Mouse (Mus musculus): ENCODE measurements around the gene Nedd4. TPM values are rescaled to one million over a fixed set of nuclear protein-coding genes. Genes with fewer than 3 reads are reported as not detected.

Gene Nedd4
- polyA plus RNA-seq, 1 experiment from 2014 or later, result 393 TPM

DNA sequence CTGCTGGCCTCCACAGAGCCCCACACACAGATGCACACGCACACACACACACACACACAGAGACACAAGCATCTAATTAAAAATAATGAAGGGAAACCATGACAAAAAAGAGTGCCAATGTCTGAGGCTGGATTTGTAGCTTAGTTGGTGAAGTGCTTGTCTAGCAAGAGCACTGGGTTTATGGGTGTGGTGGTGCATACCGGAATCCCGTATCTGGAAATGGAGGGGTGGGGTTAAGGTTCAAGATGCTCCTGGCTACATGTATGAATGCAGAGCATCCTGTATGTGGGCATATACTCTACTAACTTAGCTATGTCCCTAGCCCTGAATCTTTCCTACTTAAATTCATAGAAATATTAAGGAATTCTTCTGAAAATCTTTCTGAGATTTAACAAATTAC is 5.0 kb downstream of the Nedd4 start:
- H3K4me3 ChIP-seq (ENCODE audit: low read depth, low read length), result no peak overlapping the region
- H3K4me1 ChIP-seq (ENCODE audit: control insufficient read depth, insufficient read depth, low read length), result peaks cover 41% of the 10 kb centered on the region
- no peaks in the 10 kb centered on the region for H3K9me3 ChIP-seq (replicated peaks; ENCODE audit: control insufficient read depth, low read length, poor library complexity, severe bottlenecking)
- WGBS, result 83% methylated on average over 3 of the region's 3 CpGs
- H3K36me3 ChIP-seq (ENCODE audit: control insufficient read depth, insufficient read depth, low read length), result peaks cover 8% of the 10 kb centered on the region; the same call in 1 of the 2 replicates
- no peak for ATAC-seq
- no peak overlapping the region for H3K9ac ChIP-seq (ENCODE audit: low read depth, low read length)
- H3K4me2 ChIP-seq (ENCODE audit: low read length), result no peak overlapping the region
- no peaks in the 10 kb centered on the region for H3K27me3 ChIP-seq (ENCODE audit: control insufficient read depth, insufficient read depth, low read depth, low read length)
- no peak overlapping the region for H3K27ac ChIP-seq (ENCODE audit: low read length)

DNA sequence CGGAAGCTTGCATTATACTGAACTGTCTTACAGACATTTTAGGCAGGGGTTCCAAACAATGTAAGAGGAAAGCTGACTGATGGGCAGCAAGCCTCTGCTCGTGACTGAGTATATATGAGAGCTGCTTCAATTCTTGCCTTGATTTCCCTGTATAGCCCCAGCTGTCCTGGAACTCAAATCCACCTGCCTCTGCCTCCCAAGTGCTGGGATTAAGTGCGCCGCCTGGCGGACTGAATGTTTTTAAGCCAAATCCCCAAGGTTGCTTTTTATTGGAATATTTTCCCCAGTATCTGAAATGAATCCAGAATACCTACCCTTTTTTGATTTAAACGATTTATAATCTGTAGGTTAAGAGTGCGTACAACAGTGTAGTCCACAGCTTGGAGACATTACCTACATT is 7.2 kb downstream of the Nedd4 start:
- H3K4me3 ChIP-seq (ENCODE audit: low read depth, low read length), result no peak overlapping the region
- H3K4me2 ChIP-seq (ENCODE audit: low read length), result no peak overlapping the region
- ATAC-seq, result no peak
- H3K9me3 ChIP-seq (replicated peaks; ENCODE audit: control insufficient read depth, low read length, poor library complexity, severe bottlenecking), result no peaks in the 10 kb centered on the region
- no peak overlapping the region for H3K27ac ChIP-seq (ENCODE audit: low read length)
- WGBS, result 67% methylated on average over 7 of the region's 7 CpGs
- peaks cover 34% of the 10 kb centered on the region for H3K4me1 ChIP-seq (ENCODE audit: control insufficient read depth, insufficient read depth, low read length)
- no peaks in the 10 kb centered on the region for H3K27me3 ChIP-seq (ENCODE audit: control insufficient read depth, insufficient read depth, low read depth, low read length)
- H3K36me3 ChIP-seq (ENCODE audit: control insufficient read depth, insufficient read depth, low read length), result peaks cover 8% of the 10 kb centered on the region; the same call in 1 of the 2 replicates
- H3K9ac ChIP-seq (ENCODE audit: low read depth, low read length), result no peak overlapping the region

DNA sequence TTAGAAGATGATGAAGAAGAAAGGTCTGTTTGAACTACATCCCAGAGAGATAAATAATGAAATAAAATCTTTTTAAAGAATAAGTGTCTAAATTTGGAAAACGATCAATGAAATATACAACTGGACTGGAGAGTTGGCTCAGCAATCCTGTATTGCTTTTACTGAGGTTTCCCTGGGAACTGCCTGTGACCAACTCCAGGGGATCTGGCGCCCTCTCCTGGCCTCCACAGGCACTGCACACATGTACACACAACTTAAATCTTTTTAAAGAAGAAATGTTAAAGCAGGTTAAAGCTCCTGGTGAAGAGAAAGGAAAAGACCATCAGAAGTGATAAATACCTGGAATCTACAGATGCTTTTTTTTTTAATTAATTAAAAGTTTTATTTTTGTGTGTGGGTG is 10.2 kb downstream of the Nedd4 start:
- 31% methylated on average over 2 of the region's 2 CpGs for WGBS
- Histone ChIP-seq H3K9ac (ENCODE audit: low read depth, low read length) (no peak overlapping the region), H3K4me3 (ENCODE audit: low read depth, low read length) (no peak overlapping the region), H3K27ac (ENCODE audit: low read length) (no peak overlapping the region), H3K36me3 (ENCODE audit: control insufficient read depth, insufficient read depth, low read length) (peaks cover 23% of the 10 kb centered on the region), H3K4me1 (ENCODE audit: control insufficient read depth, insufficient read depth, low read length) (peaks cover 9% of the 10 kb centered on the region), H3K9me3 (replicated peaks; ENCODE audit: control insufficient read depth, low read length, poor library complexity, severe bottlenecking) (no peaks in the 10 kb centered on the region), H3K27me3 (ENCODE audit: control insufficient read depth, insufficient read depth, low read depth, low read length) (no peaks in the 10 kb centered on the region), H3K4me2 (ENCODE audit: low read length) (no peak overlapping the region)
- no peak for ATAC-seq

DNA sequence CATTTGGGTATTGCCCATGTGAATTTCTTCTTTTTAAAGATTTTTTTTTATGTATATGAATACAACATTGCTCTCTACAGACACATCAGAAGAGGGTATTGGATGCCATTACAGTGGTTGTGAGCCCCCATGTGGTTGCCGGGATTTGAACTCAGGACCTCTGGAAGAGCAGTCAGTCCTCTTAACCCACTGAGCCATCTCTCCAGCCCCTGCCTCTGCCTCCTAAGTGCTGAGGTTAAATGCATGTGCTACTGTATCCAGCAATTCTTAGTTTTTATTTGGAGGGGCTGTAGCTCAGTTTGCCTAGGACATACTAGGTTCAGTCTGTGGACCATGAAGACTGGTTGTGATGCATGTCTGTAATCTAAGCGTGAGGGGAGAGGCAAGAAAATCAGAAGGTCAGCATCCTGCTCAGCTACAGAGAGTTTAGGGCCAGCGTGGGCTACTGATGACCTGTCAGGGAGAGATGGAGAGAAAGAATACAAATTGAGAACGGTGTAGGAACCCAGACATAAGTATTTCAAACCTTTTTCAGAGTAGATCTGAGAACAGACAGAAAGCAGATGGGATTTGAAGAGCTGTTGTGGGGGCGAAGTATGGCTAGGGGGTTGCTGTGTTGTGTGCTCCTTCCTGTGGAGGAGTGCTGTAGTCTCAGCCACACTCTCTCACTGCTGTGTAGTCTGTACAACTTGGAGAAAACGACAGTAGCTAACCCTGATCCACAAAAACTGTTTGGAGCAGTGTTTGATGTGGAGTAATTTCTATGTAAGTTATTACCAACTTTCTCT is 13.0 kb downstream of the Nedd4 start:
- Histone ChIP-seq H3K36me3 (ENCODE audit: control insufficient read depth, insufficient read depth, low read length) (peaks cover 38% of the 10 kb centered on the region), H3K4me1 (ENCODE audit: control insufficient read depth, insufficient read depth, low read length) (peaks cover 3% of the 10 kb centered on the region; the same call in 1 of the 2 replicates)
- 92% methylated on average over 6 of the region's 6 CpGs for WGBS

DNA sequence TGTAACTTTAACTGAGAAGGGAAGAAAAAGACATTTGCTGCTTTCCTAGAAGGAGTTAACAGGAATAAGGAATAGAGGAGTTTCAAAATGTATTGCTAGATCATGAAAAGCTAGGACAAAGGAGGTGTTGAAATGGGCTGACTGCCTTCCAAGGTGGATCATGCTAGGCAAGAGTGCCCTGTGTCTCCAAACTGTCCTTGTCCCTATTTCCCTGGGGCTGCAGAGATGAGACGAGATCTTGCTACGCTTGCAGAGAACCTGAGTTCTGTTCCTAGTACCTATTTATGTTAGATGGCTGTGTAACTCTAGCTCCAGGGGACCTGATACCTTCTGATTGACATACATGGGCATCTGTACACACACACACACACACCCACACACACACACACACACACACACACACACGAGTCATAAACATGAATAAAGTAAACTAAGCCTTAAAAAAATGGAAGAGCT is 13.6 kb downstream of the Nedd4 start:
- WGBS, result 87% methylated on average over 3 of the region's 3 CpGs
- Histone ChIP-seq H3K36me3 (ENCODE audit: control insufficient read depth, insufficient read depth, low read length) (peaks cover 35% of the 10 kb centered on the region), H3K4me1 (ENCODE audit: control insufficient read depth, insufficient read depth, low read length) (no peaks in the 10 kb centered on the region), H3K9me3 (replicated peaks; ENCODE audit: control insufficient read depth, low read length, poor library complexity, severe bottlenecking) (no peaks in the 10 kb centered on the region), H3K27ac (ENCODE audit: low read length) (no peak overlapping the region), H3K4me2 (ENCODE audit: low read length) (no peak overlapping the region), H3K27me3 (ENCODE audit: control insufficient read depth, insufficient read depth, low read depth, low read length) (no peaks in the 10 kb centered on the region), H3K9ac (ENCODE audit: low read depth, low read length) (no peak overlapping the region), H3K4me3 (ENCODE audit: low read depth, low read length) (no peak overlapping the region)
- no peak for ATAC-seq

More for the DNA sequence above, 13.0 kb downstream of the Nedd4 start:
- H3K27ac ChIP-seq (ENCODE audit: low read length), result no peak overlapping the region
- H3K9me3 ChIP-seq (replicated peaks; ENCODE audit: control insufficient read depth, low read length, poor library complexity, severe bottlenecking), result no peaks in the 10 kb centered on the region
- no peak overlapping the region for H3K9ac ChIP-seq (ENCODE audit: low read depth, low read length)
- H3K27me3 ChIP-seq (ENCODE audit: control insufficient read depth, insufficient read depth, low read depth, low read length), result no peaks in the 10 kb centered on the region
- no peak for ATAC-seq
- H3K4me3 ChIP-seq (ENCODE audit: low read depth, low read length), result no peak overlapping the region
- no peak overlapping the region for H3K4me2 ChIP-seq (ENCODE audit: low read length)

DNA sequence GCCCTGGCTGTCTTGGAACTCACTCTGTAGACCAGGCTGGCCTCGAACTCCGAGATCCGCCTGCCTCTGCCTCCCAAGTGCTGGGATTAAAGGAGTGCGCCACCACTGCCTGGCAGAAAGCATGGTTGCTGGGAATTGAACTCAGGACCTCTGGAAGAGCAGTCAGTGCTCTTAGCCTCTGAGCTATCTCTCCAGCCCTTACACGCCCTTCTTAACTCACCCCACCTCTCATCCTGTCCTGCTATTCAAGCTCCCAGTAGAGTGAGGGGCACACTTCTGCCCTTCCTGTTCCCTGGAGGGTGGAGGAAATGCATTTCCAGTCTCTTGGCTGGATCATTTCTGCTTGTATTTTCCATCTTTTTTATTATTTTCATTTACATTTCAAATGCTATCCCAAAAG is 15.5 kb downstream of the Nedd4 start:
- Histone ChIP-seq H3K27ac (ENCODE audit: low read length) (no peak overlapping the region), H3K4me2 (ENCODE audit: low read length) (no peak overlapping the region), H3K4me3 (ENCODE audit: low read depth, low read length) (no peak overlapping the region), H3K9ac (ENCODE audit: low read depth, low read length) (no peak overlapping the region), H3K9me3 (replicated peaks; ENCODE audit: control insufficient read depth, low read length, poor library complexity, severe bottlenecking) (no peaks in the 10 kb centered on the region), H3K27me3 (ENCODE audit: control insufficient read depth, insufficient read depth, low read depth, low read length) (no peaks in the 10 kb centered on the region), H3K4me1 (ENCODE audit: control insufficient read depth, insufficient read depth, low read length) (no peaks in the 10 kb centered on the region), H3K36me3 (ENCODE audit: control insufficient read depth, insufficient read depth, low read length) (peaks cover 43% of the 10 kb centered on the region)
- no peak for ATAC-seq
- WGBS, result 93% methylated on average over 5 of the region's 5 CpGs

DNA sequence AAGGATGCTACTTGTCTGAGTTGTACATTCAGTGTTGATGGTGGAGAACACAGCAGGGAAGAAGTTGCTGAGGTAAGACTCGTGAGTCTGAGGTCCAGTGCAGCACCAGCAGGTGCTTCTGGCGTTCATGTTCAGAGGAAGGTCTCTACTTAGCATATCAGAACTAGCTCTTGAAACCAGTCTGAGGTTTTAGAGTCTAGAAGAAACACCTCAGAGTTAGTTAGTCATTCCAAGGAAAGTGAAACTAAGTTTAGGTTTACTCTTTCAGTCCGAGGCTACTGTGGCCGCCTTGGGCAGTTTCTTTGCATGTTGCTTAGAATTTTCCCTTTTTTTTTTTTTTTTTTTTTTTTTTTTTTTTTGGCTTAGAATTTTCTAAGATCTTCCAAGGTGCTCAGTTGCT is 16.6 kb downstream of the Nedd4 start:
- no peak overlapping the region for H3K4me2 ChIP-seq (ENCODE audit: low read length)
- H3K4me1 ChIP-seq (ENCODE audit: control insufficient read depth, insufficient read depth, low read length), result no peaks in the 10 kb centered on the region
- peaks cover 43% of the 10 kb centered on the region for H3K36me3 ChIP-seq (ENCODE audit: control insufficient read depth, insufficient read depth, low read length)
- ATAC-seq, result no peak
- H3K27me3 ChIP-seq (ENCODE audit: control insufficient read depth, insufficient read depth, low read depth, low read length), result no peaks in the 10 kb centered on the region
- no peak overlapping the region for H3K4me3 ChIP-seq (ENCODE audit: low read depth, low read length)
- H3K27ac ChIP-seq (ENCODE audit: low read length), result no peak overlapping the region
- 80% methylated on average over 4 of the region's 4 CpGs for WGBS
- no peaks in the 10 kb centered on the region for H3K9me3 ChIP-seq (replicated peaks; ENCODE audit: control insufficient read depth, low read length, poor library complexity, severe bottlenecking)
- no peak overlapping the region for H3K9ac ChIP-seq (ENCODE audit: low read depth, low read length)

DNA sequence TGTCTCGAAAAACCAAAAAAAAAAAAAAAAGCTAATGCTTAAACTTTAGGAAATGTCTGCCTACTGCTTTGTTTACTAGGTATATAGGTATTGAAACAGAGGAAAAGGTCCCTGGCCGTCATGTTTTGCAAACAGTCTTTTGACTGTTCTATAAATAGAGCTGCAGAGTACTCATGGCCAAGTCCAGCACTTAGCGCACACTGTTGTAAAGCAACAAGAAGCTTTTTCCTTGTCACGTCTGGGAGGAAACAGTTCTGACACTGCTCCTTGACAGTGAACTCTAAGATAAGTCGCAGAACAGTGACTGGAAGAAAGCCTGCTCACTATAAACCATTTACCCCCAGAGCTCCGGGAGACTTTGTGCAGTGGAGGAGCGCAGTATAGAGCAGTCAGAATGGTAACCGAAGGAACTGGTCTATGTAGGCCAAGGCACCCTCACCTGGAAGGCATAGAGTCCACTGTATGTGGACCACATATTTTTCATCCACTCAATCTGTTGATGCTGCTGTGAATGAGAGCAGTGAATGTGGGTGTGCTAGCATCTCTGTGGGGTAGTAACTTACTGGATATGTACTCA is 19.6 kb downstream of the Nedd4 start:
- Histone ChIP-seq H3K9me3 (replicated peaks; ENCODE audit: control insufficient read depth, low read length, poor library complexity, severe bottlenecking) (no peaks in the 10 kb centered on the region), H3K27me3 (ENCODE audit: control insufficient read depth, insufficient read depth, low read depth, low read length) (no peaks in the 10 kb centered on the region), H3K4me3 (ENCODE audit: low read depth, low read length) (no peak overlapping the region), H3K4me2 (ENCODE audit: low read length) (no peak overlapping the region), H3K4me1 (ENCODE audit: control insufficient read depth, insufficient read depth, low read length) (no peaks in the 10 kb centered on the region), H3K9ac (ENCODE audit: low read depth, low read length) (no peak overlapping the region), H3K27ac (ENCODE audit: low read length) (no peak overlapping the region), H3K36me3 (ENCODE audit: control insufficient read depth, insufficient read depth, low read length) (peaks cover 39% of the 10 kb centered on the region)
- ATAC-seq, result no peak
- 90% methylated on average over 8 of the region's 8 CpGs for WGBS

DNA sequence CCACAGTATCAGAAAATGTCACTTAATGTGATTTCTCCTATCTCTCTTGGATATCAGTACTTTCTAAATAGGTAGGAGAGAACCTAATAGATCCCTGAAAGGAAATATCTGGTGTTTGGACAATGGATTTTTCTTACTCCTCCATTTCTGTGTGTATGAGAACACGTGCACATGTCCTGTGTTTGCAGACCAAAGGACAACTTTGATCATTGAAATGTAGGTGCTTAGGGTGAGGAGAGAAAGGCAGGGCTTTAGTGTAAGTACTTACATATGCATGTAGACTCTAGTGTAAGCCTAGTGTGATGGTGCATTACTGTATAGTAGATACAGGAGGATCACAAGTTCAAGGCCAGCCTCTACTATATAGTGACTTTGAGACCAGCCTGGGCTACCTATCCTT is 21.1 kb downstream of the Nedd4 start:
- no peak overlapping the region for H3K9ac ChIP-seq (ENCODE audit: low read depth, low read length)
- no peak overlapping the region for H3K27ac ChIP-seq (ENCODE audit: low read length)
- no peak for ATAC-seq
- H3K4me3 ChIP-seq (ENCODE audit: low read depth, low read length), result no peak overlapping the region
- 91% methylated on average over 1 of the region's 1 CpGs for WGBS
- H3K4me2 ChIP-seq (ENCODE audit: low read length), result no peak overlapping the region
- H3K27me3 ChIP-seq (ENCODE audit: control insufficient read depth, insufficient read depth, low read depth, low read length), result no peaks in the 10 kb centered on the region
- peaks cover 41% of the 10 kb centered on the region for H3K36me3 ChIP-seq (ENCODE audit: control insufficient read depth, insufficient read depth, low read length)
- H3K9me3 ChIP-seq (replicated peaks; ENCODE audit: control insufficient read depth, low read length, poor library complexity, severe bottlenecking), result no peaks in the 10 kb centered on the region
- no peaks in the 10 kb centered on the region for H3K4me1 ChIP-seq (ENCODE audit: control insufficient read depth, insufficient read depth, low read length)

All from midbrain, embryonic 16.5 days (tissue).